7 mouse cellular contexts compared by ENCODE assay signal in the genomic region with DNA sequence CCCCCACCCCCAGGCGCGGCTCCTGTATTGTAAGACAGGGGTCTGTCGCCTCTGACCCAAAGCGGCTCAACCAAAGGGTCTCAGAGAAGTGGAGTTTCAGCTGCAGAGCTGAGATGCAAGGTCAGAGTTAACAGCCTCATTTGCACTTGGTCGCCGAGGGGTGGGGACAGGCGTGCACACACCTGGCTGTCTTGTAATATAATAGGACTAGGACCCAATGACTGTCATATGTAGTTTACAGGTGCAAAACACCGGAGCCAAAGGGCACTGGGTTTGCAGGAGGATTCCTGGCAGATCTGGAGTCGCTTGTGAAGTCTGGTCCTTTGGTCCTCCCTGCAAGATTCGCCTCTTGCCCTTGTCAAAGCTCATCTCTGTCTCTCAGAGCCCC. TPM values are rescaled to one million over a fixed set of nuclear protein-coding genes. Genes with fewer than 3 reads are reported as not detected.
DNase-seq lines count a peak whose midpoint lies in the region; ATAC-seq and TF ChIP-seq lines count a peak whose summit lies in the region.

No protein-coding gene starts in this region.

- H3K36me3 ChIP-seq in ES-E14 (ENCODE audit: control insufficient read depth, insufficient read depth, low read length, poor library complexity, severe bottlenecking), result no peaks in the 10 kb centered on the region
- H3K36me3 ChIP-seq in hindbrain, embryonic 13.5 days, result no peaks in the 10 kb centered on the region
- no peaks in the 10 kb centered on the region for H3K36me3 ChIP-seq in liver, embryonic 13.5 days

- no peak overlapping the region for H3K27ac ChIP-seq in ES-E14 (ENCODE audit: insufficient read depth, low read depth, low read length, poor library complexity, severe bottlenecking)
- H3K27ac ChIP-seq in hindbrain, embryonic 13.5 days, result no peak overlapping the region
- no peak overlapping the region for H3K27ac ChIP-seq in liver, embryonic 13.5 days

- no peaks in the 10 kb centered on the region for H3K9me3 ChIP-seq in ES-E14 (ENCODE audit: control insufficient read depth, insufficient read depth, low read depth, low read length)
- no peaks in the 10 kb centered on the region for H3K9me3 ChIP-seq in hindbrain, embryonic 13.5 days
- H3K9me3 ChIP-seq in liver, embryonic 13.5 days (replicated peaks), result no peaks in the 10 kb centered on the region

- H3K4me3 ChIP-seq in ES-E14 (ENCODE audit: insufficient read depth in 1 of 2, low read depth in 1 of 2, low read length in 2 of 2, poor library complexity in 1 of 2, severe bottlenecking in 1 of 2), result peak overlapping the region; percentile 70 to 74
- peak overlapping the region; percentile 70 for H3K4me3 ChIP-seq in hindbrain, embryonic 13.5 days
- H3K4me3 ChIP-seq in liver, embryonic 13.5 days (replicated peaks), result peak overlapping the region; percentile 61

- H3K27me3 ChIP-seq in hindbrain, embryonic 13.5 days, result peaks cover 53% of the 10 kb centered on the region
- H3K27me3 ChIP-seq in liver, embryonic 13.5 days, result peaks cover 50% of the 10 kb centered on the region

- H3K4me1 ChIP-seq in ES-E14 (ENCODE audit: control insufficient read depth in 2 of 2, insufficient read depth in 2 of 2, low read length in 2 of 2, poor library complexity in 1 of 2), result peaks cover 0 to 4% of the 10 kb centered on the region in 2 experiments; a peak in 1 of 4 replicates
- peaks cover 16% of the 10 kb centered on the region for H3K4me1 ChIP-seq in hindbrain, embryonic 13.5 days (replicated peaks)
- H3K4me1 ChIP-seq in liver, embryonic 13.5 days (replicated peaks), result peaks cover 11% of the 10 kb centered on the region

- DNase-seq in ES-E14 (ENCODE audit: low read depth, low spot score), result no peak
- no peak for DNase-seq in liver, embryonic 13.5 days
- DNase-seq in left cerebral cortex, postnatal 36 days (ENCODE audit: low spot score in 2 of 2), result no peak
- no peak for DNase-seq in layer of hippocampus, adult 8-10 months (ENCODE audit: low spot score in 2 of 2)
- DNase-seq in layer of hippocampus, adult 9-10 months (ENCODE audit: low spot score), result no peak

- intact Hi-C loops in left cerebral cortex, postnatal 36 days (cut with DNase I), result no loop called here

- in situ Hi-C loops in ES-E14 (cut with MboI; ENCODE audit: low sequenced_read_pairs in 2 of 2, unreplicated experiment in 2 of 2), result no loop called here

- peak overlapping the region; percentile 58; the same call in 1 of the 2 replicates for H3K9ac ChIP-seq in ES-E14 (ENCODE audit: insufficient read depth, low read depth, low read length, poor library complexity, severe bottlenecking)
- peak overlapping the region; percentile 82 for H3K9ac ChIP-seq in hindbrain, embryonic 13.5 days
- H3K9ac ChIP-seq in liver, embryonic 13.5 days, result peak overlapping the region; percentile 57

- ATAC-seq in CD4-positive, CD25-positive, alpha-beta regulatory T cell, adult 4 months, result peak; percentile 40
- peak; percentile 32 for ATAC-seq in hindbrain, embryonic 13.5 days (ENCODE audit: low FRiP score)
- no peak for ATAC-seq in liver, embryonic 13.5 days (ENCODE audit: low read depth)

- 3% methylated on average over 10 of the region's 10 CpGs for WGBS in hindbrain, embryonic 13.5 days
- 2% methylated on average over 10 of the region's 10 CpGs for WGBS in liver, embryonic 13.5 days (ENCODE audit: insufficient replicate concordance)

- peak overlapping the region; percentile 98 for H3K4me2 ChIP-seq in hindbrain, embryonic 13.5 days
- peak overlapping the region; percentile 79 for H3K4me2 ChIP-seq in liver, embryonic 13.5 days

TF ChIP-seq in ES-E14, 5 proteins besides CTCF, POLR2A, EP300 and RAD21:
- TF ChIP-seq MAFK (IDR thresholded peaks at IDR 0.05; ENCODE audit: insufficient read depth, low read depth, low read length) (no peak), HCFC1 (IDR thresholded peaks at IDR 0.05; ENCODE audit: borderline replicate concordance, insufficient read depth, low read length) (no peak), ZNF384 (IDR thresholded peaks at IDR 0.05; ENCODE audit: low read depth, low read length) (no peak), CHD2 (IDR thresholded peaks at IDR 0.05; ENCODE audit: low read depth, low read length) (no peak), ZC3H11A (IDR thresholded peaks at IDR 0.05; ENCODE audit: borderline replicate concordance, low read depth, low read length) (no peak)

RNA-seq across cellular contexts. Expression of a gene that starts 0.3 kb away (rescaled TPM):
- polyA plus RNA-seq in CD4-positive, CD25-positive, alpha-beta regulatory T cell, adult 4 months (2017; shearing (Covaris generic)), result 1 to 10 TPM; 2.3 to 3.2 TPM
- total RNA-seq in ES-E14 (2012; rRNA removed), result 2.1 and 2.2 TPM in 2 replicates
- 6.2 and 7.8 TPM in 2 replicates for polyA plus RNA-seq in hindbrain, embryonic 13.5 days (2015; fragmentation: Nextera tagmentation; extraction: Ambion mirVana)
- 5.3 and 5.9 TPM in 2 replicates for polyA plus RNA-seq in liver, embryonic 13.5 days (2015; fragmentation: Nextera tagmentation; extraction: Ambion mirVana)
- total RNA-seq in left cerebral cortex, postnatal 36 days (2021), result 10 to 100 TPM; 21.5 to 31.1 TPM
- 10 to 100 TPM; 24.3 to 27.5 (median 25.4) TPM for total RNA-seq in layer of hippocampus, adult 8-10 months (2022)

RNA-seq across cellular contexts. Expression of a gene that starts 24.8 kb away (rescaled TPM):
- polyA plus RNA-seq in CD4-positive, CD25-positive, alpha-beta regulatory T cell, adult 4 months (2017; shearing (Covaris generic)), result 10 to 100 TPM; 59.1 to 63.2 TPM
- 11.6 and 13.2 TPM in 2 replicates for total RNA-seq in ES-E14 (2012; rRNA removed)
- polyA plus RNA-seq in hindbrain, embryonic 13.5 days (2015; fragmentation: Nextera tagmentation; extraction: Ambion mirVana), result 33.3 and 35.5 TPM in 2 replicates
- 60.9 and 69.7 TPM in 2 replicates for polyA plus RNA-seq in liver, embryonic 13.5 days (2015; fragmentation: Nextera tagmentation; extraction: Ambion mirVana)
- total RNA-seq in left cerebral cortex, postnatal 36 days (2021), result 10 to 100 TPM; 43.8 to 44.2 TPM
- 10 to 100 TPM; 42.0 to 52.9 (median 50.2) TPM for total RNA-seq in layer of hippocampus, adult 8-10 months (2022)
